Mouse (Mus musculus) embryonic fibroblast, embryonic 13.5 days (primary cell): Measurements from ENCODE around the gene Rce1. TPM values are rescaled to one million over a fixed set of nuclear protein-coding genes. Genes with fewer than 3 reads are reported as not detected.

Experiments used
- H3K27ac ChIP-seq: 2 replicates; pipeline ENCODE4 v1.5.1; 2012; ENCODE audit warnings: low read length, control low read depth, inconsistent platforms; ENCODE audit not compliant: insufficient read depth
- H3K4me1 ChIP-seq: 2 replicates; pipeline ENCODE4 v1.6.1; 2011; ENCODE audit warnings: low read length; ENCODE audit not compliant: control insufficient read depth, insufficient read depth
- H3K4me3 ChIP-seq: 2 replicates; pipeline ENCODE4 v1.5.1; 2011; ENCODE audit warnings: mild to moderate bottlenecking, control low read depth, low read length; ENCODE audit not compliant: insufficient read depth
- CTCF ChIP-seq: IDR thresholded peaks from 2 replicates; pipeline ENCODE4 v1.5.1; 2011; ENCODE audit warnings: mild to moderate bottlenecking, control low read depth, low read length, moderate library complexity, borderline replicate concordance; ENCODE audit not compliant: insufficient read depth
- POLR2A ChIP-seq: IDR thresholded peaks from 2 replicates; pipeline ENCODE4 v1.6.1; 2011; ENCODE audit warnings: low read depth, mild to moderate bottlenecking, control low read depth, low read length, moderate library complexity
- polyA plus RNA-seq: library from polyadenylated mRNA; stranded (reverse); fragments of >200 nt; gene quantifications from 2 replicates; pipeline ENCODE4 v1.2.4, GENCODE M21; 2011; ENCODE audit warnings: low read depth; ENCODE audit not compliant: missing spikeins, insufficient read length

The Rce1 gene
- polyA plus RNA-seq, 1 experiment, result 27.5 TPM

GRCm38 (mm10) chr19:4615151-4616093 is 10.0 kb downstream of the Rce1 start, which contains the start of gene Lrfn4:
Gene Lrfn4 (minus strand): TSS chr19:4615667.
- H3K4me3 ChIP-seq, result peak within 1 kb of the TSS; percentile 65
- peak; percentile 69; the same call in 1 of the 2 replicates for TF ChIP-seq POLR2A
- TF ChIP-seq CTCF, result no peak
- H3K4me1 ChIP-seq, result no peaks in the 10 kb centered on the region
- H3K27ac ChIP-seq, result peak within 1 kb of the TSS; percentile 51

GRCm38 (mm10) chr19:4614305-4615150 is 10.9 kb downstream of the Rce1 start:
- Histone ChIP-seq H3K27ac (peak overlapping the region; percentile 51; the same call in 1 of the 2 replicates), H3K4me1 (no peaks in the 10 kb centered on the region), H3K4me3 (peak overlapping the region; percentile 65)
- TF ChIP-seq CTCF, result no peak
- TF ChIP-seq POLR2A, result no peak; the same call in 1 of the 2 replicates

- H3K4me1 ChIP-seq, result no peaks in the 10 kb centered on the region
- H3K4me3 ChIP-seq, result peak overlapping the region; percentile 65
- H3K27ac ChIP-seq, result no peak overlapping the region
- TF ChIP-seq POLR2A, result no peak
- TF ChIP-seq CTCF, result no peak
Observed at GRCm38 (mm10) chr19:4613464-4614304, 11.8 kb downstream of the Rce1 start.

GRCm38 (mm10) chr19:4612181-4612961 is 13.1 kb downstream of the Rce1 start:
- no peak overlapping the region for H3K27ac ChIP-seq
- H3K4me1 ChIP-seq, result no peaks in the 10 kb centered on the region
- no peak overlapping the region for H3K4me3 ChIP-seq
- TF ChIP-seq CTCF, result no peak
- TF ChIP-seq POLR2A, result no peak

- TF ChIP-seq CTCF, result no peak
- TF ChIP-seq POLR2A, result no peak
- H3K27ac ChIP-seq, result no peak overlapping the region
- no peak overlapping the region for H3K4me3 ChIP-seq
- H3K4me1 ChIP-seq, result no peaks in the 10 kb centered on the region
Observed at GRCm38 (mm10) chr19:4610109-4610508, 15.3 kb downstream of the Rce1 start.

- TF ChIP-seq CTCF (no peak), POLR2A (no peak)
- H3K27ac ChIP-seq, result no peak overlapping the region
- H3K4me1 ChIP-seq, result no peaks in the 10 kb centered on the region
- H3K4me3 ChIP-seq, result no peak overlapping the region
Observed at GRCm38 (mm10) chr19:4608511-4608910, 16.9 kb downstream of the Rce1 start.

GRCm38 (mm10) chr19:4607406-4607805 is 18.0 kb downstream of the Rce1 start:
- TF ChIP-seq CTCF (no peak), POLR2A (no peak)
- Histone ChIP-seq H3K4me1 (no peaks in the 10 kb centered on the region), H3K4me3 (no peak overlapping the region), H3K27ac (no peak overlapping the region)

- no peak overlapping the region for H3K4me3 ChIP-seq
- H3K4me1 ChIP-seq, result no peaks in the 10 kb centered on the region
- no peak for TF ChIP-seq POLR2A
- no peak for TF ChIP-seq CTCF
- no peak overlapping the region for H3K27ac ChIP-seq
Observed at GRCm38 (mm10) chr19:4605654-4606053, 19.8 kb downstream of the Rce1 start.
